Mouse (Mus musculus): Measurements from ENCODE around the gene Hbb-y.

DNA sequence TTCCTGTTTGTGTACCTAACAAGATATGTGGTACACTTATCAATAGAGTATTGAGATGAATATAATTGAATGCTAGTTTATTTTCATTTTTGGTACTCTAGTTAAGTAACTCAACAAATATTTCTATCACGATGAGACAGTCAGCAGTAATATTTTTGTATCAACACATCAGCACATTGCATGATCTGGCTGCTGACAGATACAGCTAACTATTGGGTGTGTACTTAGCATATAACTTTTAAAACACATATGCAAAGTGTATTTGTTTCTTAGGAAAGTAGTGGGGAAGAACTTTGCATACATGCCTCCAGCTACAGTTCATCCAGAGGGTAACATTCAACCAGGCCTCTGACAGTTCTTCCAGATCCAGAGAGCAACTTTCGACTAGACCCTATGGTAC, 28.4 kb downstream of the Hbb-y start:
- TF ChIP-seq POLR2A (IDR thresholded peaks at IDR 0.05; ENCODE audit: extremely low read depth, insufficient read depth, low read length) (no peak), CTCF (IDR thresholded peaks at IDR 0.05; ENCODE audit: low read depth, low read length) (no peak)
